Mouse (Mus musculus) C2C12 (cell line): ENCODE results near the gene Prss36.
"Not testable (repeated sequence)": the region's sequence is repeated elsewhere in the genome, so short reads cannot be mapped to it uniquely, and the experiment has no call there.

Experiments
- CEBPB ChIP-seq: IDR thresholded peaks from one replicate; pipeline ENCODE4 v1.6.1; 2011; ENCODE audit warnings: low read depth, mild to moderate bottlenecking, control low read depth, moderate library complexity
- CTCF ChIP-seq: IDR thresholded peaks from one replicate; pipeline ENCODE4 v1.5.1; 2011; ENCODE audit not compliant: control insufficient read depth, insufficient read depth, insufficient read length

GRCm38 (mm10) chr7:127895891-127896290, 50.6 kb downstream of the Prss36 start:
- TF ChIP-seq CEBPB, CTCF: not testable (repeated sequence)
